Mouse (Mus musculus): Measurements from ENCODE around the gene 2310011J03Rik.

DNA sequence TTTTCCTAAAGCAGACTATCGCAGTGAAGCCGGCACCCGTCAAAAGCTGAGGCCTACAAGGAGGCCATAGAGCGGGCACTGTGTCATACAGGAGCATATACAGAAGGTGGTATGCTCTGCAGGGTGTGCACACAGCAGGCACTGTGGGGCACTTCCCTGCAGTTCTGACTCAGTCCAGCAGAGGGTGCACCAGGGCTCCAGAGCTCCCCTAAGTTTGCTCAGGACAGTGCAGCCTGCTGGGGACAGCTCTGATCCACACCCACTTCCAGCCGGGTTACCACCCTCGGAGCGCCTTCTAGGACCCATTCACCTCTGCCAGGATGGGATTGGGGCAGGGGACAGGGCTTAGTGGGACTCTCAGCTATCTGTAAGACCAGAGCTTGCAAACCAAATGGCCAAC, 30.0 kb upstream of the 2310011J03Rik start:
- TF ChIP-seq POLR2A (IDR thresholded peaks at IDR 0.05; ENCODE audit: control insufficient read depth, extremely low read depth, insufficient read depth, low read length, poor library complexity) (0 out of 2 replicates have a peak, but pooled peaks have one; percentile 14), CTCF (IDR thresholded peaks at IDR 0.05; ENCODE audit: borderline replicate concordance, control insufficient read depth, extremely low read depth, insufficient read depth, low read length, poor library complexity) (peak; percentile 92)

Data from thymus, adult 2 months (tissue).